Mouse (Mus musculus): Measurements from ENCODE around the gene Iqce. TPM values are rescaled to one million over a fixed set of nuclear protein-coding genes. Genes with fewer than 3 reads are reported as not detected.
A peak's percentile ranks its signal among the peaks of the same experiment; 100 is the strongest.

Gene Iqce
- total and polyA plus RNA-seq, 3 experiments: 6.4 to 21.2 TPM; not detected in 1

GRCm38 (mm10) chr5:140614837-140615236 is 87.3 kb downstream of the Iqce start:
- TF ChIP-seq TCF12 (IDR thresholded peaks at IDR 0.05; ENCODE audit: low read depth, low read length) (peak; percentile 69), GATA1 (IDR thresholded peaks at IDR 0.05; ENCODE audit: low read depth, low read length) (peak; percentile 61), ZKSCAN1 (IDR thresholded peaks at IDR 0.05; ENCODE audit: low read depth, low read length) (peak; percentile 96), HCFC1 (IDR thresholded peaks at IDR 0.05; ENCODE audit: low read depth, low read length) (no peak; the same call in 1 of the 2 replicates), TAL1 (IDR thresholded peaks at IDR 0.05; ENCODE audit: low read length) (peak; percentile 33; the same call in 1 of the 2 replicates), NELFE (IDR thresholded peaks at IDR 0.05; ENCODE audit: low read depth, low read length) (no peak), ZNF384 (IDR thresholded peaks at IDR 0.05; ENCODE audit: low read depth, low read length) (peak; percentile 76), ETS1 (IDR thresholded peaks at IDR 0.05; ENCODE audit: low read depth, low read length) (peak; percentile 72; the same call in 1 of the 2 replicates), E2F4 (IDR thresholded peaks at IDR 0.05; ENCODE audit: borderline replicate concordance, low read depth, low read length) (no peak), SIN3A (IDR thresholded peaks at IDR 0.05; ENCODE audit: low read length) (peak; percentile 53), EP300 (IDR thresholded peaks at IDR 0.05; ENCODE audit: low read depth in 1 of 2, low read length in 2 of 2) (peak; percentile 43 to 82; a peak in 2 of 4 replicates)
- H3K9me3 ChIP-seq (replicated peaks; ENCODE audit: insufficient read depth, low read length): no peaks in the 10 kb centered on the region
- peak; percentile 64 for DNase-seq (ENCODE audit: low read depth, low spot score)
- no peak overlapping the region for H3K4me3 ChIP-seq (ENCODE audit: control insufficient read depth in 1 of 2, insufficient read depth in 1 of 2, low read depth in 2 of 2, low read length in 2 of 2)
- H3K9ac ChIP-seq (ENCODE audit: control insufficient read depth, low read depth, low read length, poor library complexity, severe bottlenecking): peak overlapping the region; percentile 8; the same call in 1 of the 2 replicates
- peaks cover 8 to 37% of the 10 kb centered on the region in 2 experiments for H3K4me1 ChIP-seq (ENCODE audit: control insufficient read depth in 1 of 2, insufficient read depth in 2 of 2, low read length in 2 of 2)
- H3K27ac ChIP-seq (ENCODE audit: control insufficient read depth, low read depth, low read length): peak overlapping the region; percentile 57
- peaks cover 3% of the 10 kb centered on the region; the same call in 1 of the 2 replicates for H3K79me2 ChIP-seq (ENCODE audit: control insufficient read depth, insufficient read depth, low read length, poor library complexity)
- H3K27me3 ChIP-seq (ENCODE audit: control insufficient read depth in 1 of 2, insufficient read depth in 2 of 2, low read length in 2 of 2): no peaks in the 10 kb centered on the region
- peaks cover 0 to 30% of the 10 kb centered on the region in 2 experiments; a peak in 2 of 4 replicates for H3K36me3 ChIP-seq (ENCODE audit: control insufficient read depth in 1 of 2, insufficient read depth in 2 of 2, low read length in 2 of 2)

- Histone ChIP-seq H3K4me1 (ENCODE audit: control insufficient read depth in 1 of 2, insufficient read depth in 2 of 2, low read length in 2 of 2) (peaks cover 8 to 43% of the 10 kb centered on the region in 2 experiments), H3K9ac (ENCODE audit: control insufficient read depth, low read depth, low read length, poor library complexity, severe bottlenecking) (no peak overlapping the region), H3K27ac (ENCODE audit: control insufficient read depth, low read depth, low read length) (peak overlapping the region; percentile 57), H3K27me3 (ENCODE audit: control insufficient read depth in 1 of 2, insufficient read depth in 2 of 2, low read length in 2 of 2) (no peaks in the 10 kb centered on the region), H3K36me3 (ENCODE audit: control insufficient read depth in 1 of 2, insufficient read depth in 2 of 2, low read length in 2 of 2) (peaks cover 0 to 34% of the 10 kb centered on the region in 2 experiments; a peak in 2 of 4 replicates), H3K4me3 (ENCODE audit: control insufficient read depth in 1 of 2, insufficient read depth in 1 of 2, low read depth in 2 of 2, low read length in 2 of 2) (no peak overlapping the region), H3K79me2 (ENCODE audit: control insufficient read depth, insufficient read depth, low read length, poor library complexity) (peaks cover 6% of the 10 kb centered on the region), H3K9me3 (replicated peaks; ENCODE audit: insufficient read depth, low read length) (no peaks in the 10 kb centered on the region)
- DNase-seq (ENCODE audit: low read depth, low spot score): no peak
- TF ChIP-seq JUND (IDR thresholded peaks at IDR 0.05; ENCODE audit: low read depth, low read length) (no peak), EP300 (IDR thresholded peaks at IDR 0.05; ENCODE audit: low read depth in 1 of 2, low read length in 2 of 2) (no peak), BHLHE40 (IDR thresholded peaks at IDR 0.05; ENCODE audit: borderline replicate concordance, low read depth, low read length) (no peak)
Observed at GRCm38 (mm10) chr5:140614141-140614540, 88.0 kb downstream of the Iqce start.

GRCm38 (mm10) chr5:140612191-140612590 is 90.0 kb downstream of the Iqce start:
- TF ChIP-seq ZKSCAN1 (IDR thresholded peaks at IDR 0.05; ENCODE audit: low read depth, low read length): no peak
- DNase-seq (ENCODE audit: low read depth, low spot score): no peak
- Histone ChIP-seq H3K9me3 (replicated peaks; ENCODE audit: insufficient read depth, low read length) (no peaks in the 10 kb centered on the region), H3K4me3 (ENCODE audit: control insufficient read depth in 1 of 2, insufficient read depth in 1 of 2, low read depth in 2 of 2, low read length in 2 of 2) (no peak overlapping the region), H3K9ac (ENCODE audit: control insufficient read depth, low read depth, low read length, poor library complexity, severe bottlenecking) (no peak overlapping the region), H3K27me3 (ENCODE audit: control insufficient read depth in 1 of 2, insufficient read depth in 2 of 2, low read length in 2 of 2) (no peaks in the 10 kb centered on the region), H3K36me3 (ENCODE audit: control insufficient read depth in 1 of 2, insufficient read depth in 2 of 2, low read length in 2 of 2) (peaks cover 0 to 31% of the 10 kb centered on the region in 2 experiments; a peak in 2 of 4 replicates), H3K79me2 (ENCODE audit: control insufficient read depth, insufficient read depth, low read length, poor library complexity) (peaks cover 6% of the 10 kb centered on the region), H3K27ac (ENCODE audit: control insufficient read depth, low read depth, low read length) (no peak overlapping the region), H3K4me1 (ENCODE audit: control insufficient read depth in 1 of 2, insufficient read depth in 2 of 2, low read length in 2 of 2) (peaks cover 8 to 32% of the 10 kb centered on the region in 2 experiments)

Other genes with a start within 250 kb of the Iqce start
- 2.7 and 4.1 TPM in 2 replicates for gene Chst12, start 196.8 kb downstream of the Iqce start, total RNA-seq (2012; rRNA removed)
- gene Chst12, start 196.8 kb downstream of the Iqce start, polyA plus RNA-seq (2012; ENCODE audit: insufficient read depth in 1 of 2, insufficient read length in 2 of 2, low read depth in 1 of 2, low replicate concordance in 2 of 2, missing spikeins in 1 of 2): 1 to 10 TPM in 1 of 2 experiments, not detected in 1; 8.6 TPM
- not detected in 2 replicates for gene Grifin, start 137.3 kb downstream of the Iqce start, total RNA-seq (2012; rRNA removed)
- gene Grifin, start 137.3 kb downstream of the Iqce start, polyA plus RNA-seq (2012; ENCODE audit: insufficient read depth in 1 of 2, insufficient read length in 2 of 2, low read depth in 1 of 2, low replicate concordance in 2 of 2, missing spikeins in 1 of 2): under 1 TPM in 1 of 2 experiments, not detected in 1; 0.32 TPM
- 8.6 and 14.1 TPM in 2 replicates for gene Lfng, start 95.1 kb downstream of the Iqce start, total RNA-seq (2012; rRNA removed)
- 10 to 100 TPM in 1 of 2 experiments, not detected in 1; 11.2 TPM for gene Lfng, start 95.1 kb downstream of the Iqce start, polyA plus RNA-seq (2012; ENCODE audit: insufficient read depth in 1 of 2, insufficient read length in 2 of 2, low read depth in 1 of 2, low replicate concordance in 2 of 2, missing spikeins in 1 of 2)
- 4.6 and 5.9 TPM in 2 replicates for gene Ttyh3, start 53.3 kb downstream of the Iqce start, total RNA-seq (2012; rRNA removed)
- 10 to 100 TPM in 1 of 2 experiments, not detected in 1; 35.7 TPM for gene Ttyh3, start 53.3 kb downstream of the Iqce start, polyA plus RNA-seq (2012; ENCODE audit: insufficient read depth in 1 of 2, insufficient read length in 2 of 2, low read depth in 1 of 2, low replicate concordance in 2 of 2, missing spikeins in 1 of 2)
- gene Brat1, start 2.6 kb upstream of the Iqce start, total RNA-seq (2012; rRNA removed): 11.6 and 13.7 TPM in 2 replicates
- 10 to 100 TPM in 1 of 2 experiments, not detected in 1; 14.2 TPM for gene Brat1, start 2.6 kb upstream of the Iqce start, polyA plus RNA-seq (2012; ENCODE audit: insufficient read depth in 1 of 2, insufficient read length in 2 of 2, low read depth in 1 of 2, low replicate concordance in 2 of 2, missing spikeins in 1 of 2)
- gene Amz1, start 21.7 kb upstream of the Iqce start, total RNA-seq (2012; rRNA removed): 1.7 TPM in 2 replicates
- under 1 TPM in 1 of 2 experiments, not detected in 1; 0.68 TPM for gene Amz1, start 21.7 kb upstream of the Iqce start, polyA plus RNA-seq (2012; ENCODE audit: insufficient read depth in 1 of 2, insufficient read length in 2 of 2, low read depth in 1 of 2, low replicate concordance in 2 of 2, missing spikeins in 1 of 2)
- 36.7 and 46.0 TPM in 2 replicates for gene Gna12, start 128.1 kb upstream of the Iqce start, total RNA-seq (2012; rRNA removed)
- 10 to 100 TPM in 1 of 2 experiments, not detected in 1; 55.2 TPM for gene Gna12, start 128.1 kb upstream of the Iqce start, polyA plus RNA-seq (2012; ENCODE audit: insufficient read depth in 1 of 2, insufficient read length in 2 of 2, low read depth in 1 of 2, low replicate concordance in 2 of 2, missing spikeins in 1 of 2)

All from MEL (cell line).